Mouse (Mus musculus): ENCODE measurements at regions not wholly inside any gene's neighbourhood (a gene's known extent, or its start where the extent isn't known, plus 50 kb on each side); places are given as distances from the start of the nearest gene placed in this dataset.

DNA sequence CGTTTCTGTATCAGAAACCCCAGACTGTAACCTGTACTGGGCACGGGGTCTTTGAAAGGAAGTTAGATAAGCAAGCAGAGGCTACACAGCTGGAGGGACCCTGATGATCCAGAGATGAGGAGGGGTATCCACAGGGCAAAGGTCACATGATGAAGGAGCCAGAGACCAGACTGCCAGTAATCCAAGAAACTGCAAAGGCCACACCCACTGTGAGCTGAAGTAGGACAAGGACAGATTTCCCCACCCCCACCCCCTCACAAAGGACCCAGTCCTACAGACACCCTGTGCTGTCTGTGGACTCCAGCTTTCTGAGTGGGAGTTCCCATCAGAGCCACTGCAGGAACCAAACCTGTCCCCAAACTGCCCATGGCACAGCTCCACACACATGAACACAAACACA is 124.9 kb upstream of the A430005L14Rik start:
- TF ChIP-seq POLR2A (IDR thresholded peaks at IDR 0.05; ENCODE audit: control insufficient read depth, low read depth, low read length) (no peak), CTCF (IDR thresholded peaks at IDR 0.05; ENCODE audit: control insufficient read depth, insufficient read depth, insufficient replicate concordance, low read depth, low read length) (no peak)
